Mouse (Mus musculus): Measurements from ENCODE around the gene Snrnp27.

GRCm38 (mm10) chr6:86728711-86729110 is 44.4 kb upstream of the Snrnp27 start:
- TF ChIP-seq POLR2A (IDR thresholded peaks at IDR 0.05; ENCODE audit: extremely low read depth, insufficient read depth, low read length) = no peak
- no peak for TF ChIP-seq CTCF (IDR thresholded peaks at IDR 0.05; ENCODE audit: low read depth, low read length)
